Mouse (Mus musculus): ENCODE data around the gene Sgip1.

Gene Sgip1

DNA sequence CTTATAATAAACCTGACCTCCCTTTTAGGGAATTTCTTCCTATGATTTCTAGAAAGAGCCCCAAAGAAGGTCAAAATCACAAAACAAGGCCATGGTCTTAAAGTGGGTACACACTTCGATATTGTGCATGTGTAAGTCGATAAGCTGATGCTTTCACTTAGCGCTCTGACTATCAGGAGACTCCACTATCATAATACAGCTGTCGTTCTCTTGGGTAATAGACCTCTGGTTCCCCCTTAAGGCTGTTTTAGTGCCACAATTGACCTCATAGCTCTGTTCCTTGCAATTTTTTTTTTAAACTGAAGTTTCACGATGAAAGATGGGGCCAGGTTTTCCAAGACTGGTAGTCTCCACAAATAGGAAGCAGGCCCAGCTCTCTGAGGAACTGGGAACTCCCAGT, 238.3 kb downstream of the Sgip1 start:
- no peak for DNase-seq

DNA sequence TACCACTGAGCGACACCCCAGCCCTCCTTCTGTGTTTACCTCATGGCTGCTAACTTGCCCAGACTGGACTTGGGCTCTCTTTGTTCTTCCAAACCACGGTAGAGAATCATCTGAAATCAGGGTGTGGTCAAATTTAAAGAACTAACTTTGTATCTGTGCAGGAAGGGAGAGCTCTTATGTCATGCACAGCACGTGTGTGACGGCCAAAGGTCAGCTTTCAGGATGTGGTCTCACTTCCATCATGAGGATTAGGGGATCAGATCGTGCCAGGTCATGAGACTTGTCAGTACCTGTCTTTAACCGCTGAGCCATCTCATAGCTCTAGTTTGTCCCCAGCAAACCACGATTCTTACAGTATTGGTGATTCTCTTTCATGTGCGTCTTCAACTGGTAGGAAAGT, 240.6 kb downstream of the Sgip1 start:
- no peak for DNase-seq

GRCm38 (mm10) chr4:102986173-102986572, 245.1 kb downstream of the Sgip1 start:
- no peak for DNase-seq

DNA sequence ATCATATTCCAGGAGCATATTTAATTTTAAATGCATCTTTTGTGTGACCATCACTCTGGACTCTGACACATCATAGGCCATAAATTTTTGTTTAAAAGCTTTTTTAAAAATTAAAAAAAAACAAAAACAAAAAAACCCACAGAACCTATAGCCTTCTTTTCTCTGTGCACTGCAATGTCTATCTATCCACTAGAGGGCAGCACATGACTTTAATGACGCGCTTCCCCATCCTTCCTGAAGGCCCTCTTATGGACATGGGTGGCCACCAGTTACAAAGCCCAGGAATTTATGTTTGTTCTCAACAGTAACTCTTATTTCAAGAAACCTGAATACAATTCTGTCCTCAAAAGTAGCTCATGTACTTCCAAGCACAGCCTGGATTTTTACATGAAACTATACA, 245.8 kb downstream of the Sgip1 start:
- DNase-seq = peak; percentile 18

GRCm38 (mm10) chr4:102987325-102987724, 246.2 kb downstream of the Sgip1 start:
- DNase-seq = no peak

GRCm38 (mm10) chr4:102987756-102988155, 246.7 kb downstream of the Sgip1 start:
- no peak for DNase-seq

GRCm38 (mm10) chr4:102988526-102988925, 247.4 kb downstream of the Sgip1 start:
- DNase-seq = no peak

DNA sequence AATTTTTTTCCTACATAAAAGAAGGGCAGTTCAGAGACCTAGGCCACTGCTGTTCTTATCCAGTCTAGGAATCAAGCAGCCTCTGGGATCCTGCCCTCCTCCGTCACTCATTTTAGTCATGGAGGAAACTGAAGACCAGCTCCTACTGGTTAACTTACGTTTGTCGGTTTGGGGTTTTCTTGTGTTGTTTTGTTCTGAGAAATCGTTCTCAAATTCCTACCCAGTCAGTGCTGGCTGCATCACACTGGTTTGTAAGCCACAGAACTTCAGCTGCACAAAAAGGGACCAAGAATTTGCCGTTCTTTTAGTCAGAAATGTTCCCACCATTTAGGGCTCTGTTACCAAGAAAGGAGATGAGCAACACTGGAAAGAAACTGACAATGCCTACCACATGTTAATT, 248.3 kb downstream of the Sgip1 start:
- no peak for DNase-seq

- no peak for DNase-seq
Measured at GRCm38 (mm10) chr4:102990016-102990415, 248.9 kb downstream of the Sgip1 start.

DNA sequence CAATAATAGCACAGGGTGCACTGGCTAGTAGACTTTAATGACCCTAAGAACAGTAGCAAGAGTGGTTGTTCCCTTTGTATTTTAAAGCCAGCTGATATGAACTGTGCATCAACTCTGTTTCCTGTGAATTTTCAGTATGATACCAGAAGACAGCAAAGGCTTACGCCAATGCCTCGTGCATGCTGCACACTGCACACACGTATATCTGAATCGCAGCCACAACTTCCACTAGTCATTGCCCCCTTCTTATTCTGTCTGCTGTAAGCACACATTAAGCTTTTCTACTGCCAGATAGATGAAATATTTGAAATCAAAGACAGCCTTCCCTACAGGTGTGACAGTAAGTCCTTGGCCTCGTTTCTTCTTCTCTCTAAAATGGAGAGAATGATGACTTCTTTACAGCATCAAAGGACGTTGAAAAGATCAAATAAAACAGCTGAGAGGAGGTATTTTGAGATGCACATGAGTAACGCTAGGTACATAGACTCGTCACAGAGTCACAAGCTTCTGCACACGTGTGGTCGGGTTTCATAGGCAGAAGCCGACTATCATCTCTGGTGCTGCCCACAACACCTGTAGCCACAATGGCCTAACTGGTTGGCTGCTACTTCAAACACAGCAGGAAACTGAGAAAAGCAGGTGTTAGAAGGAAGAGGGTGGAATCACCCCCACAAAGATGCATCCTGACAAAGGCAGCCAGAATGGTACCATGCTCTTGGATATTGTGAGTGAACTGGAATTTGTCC, 249.7 kb downstream of the Sgip1 start:
- no peak for DNase-seq

DNA sequence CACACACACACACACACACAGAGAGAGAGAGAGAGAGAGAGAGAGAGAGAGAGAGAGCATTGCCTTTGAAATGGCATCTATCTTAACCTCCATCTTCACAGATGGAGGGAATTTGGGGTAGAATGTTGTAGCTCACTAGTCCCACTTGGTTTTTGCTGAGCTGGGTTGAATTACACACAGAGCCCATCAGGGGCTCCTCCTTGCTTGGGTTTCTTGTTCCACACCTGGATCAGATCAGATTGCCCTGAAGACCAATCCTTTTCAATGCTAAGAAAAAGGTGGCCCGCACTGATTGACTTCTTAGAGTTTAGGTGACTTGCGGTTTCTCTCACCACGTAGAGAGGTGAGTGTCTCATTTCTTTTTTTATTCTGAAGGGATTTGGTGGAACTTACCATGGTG, 250.6 kb downstream of the Sgip1 start:
- DNase-seq = no peak

DNA sequence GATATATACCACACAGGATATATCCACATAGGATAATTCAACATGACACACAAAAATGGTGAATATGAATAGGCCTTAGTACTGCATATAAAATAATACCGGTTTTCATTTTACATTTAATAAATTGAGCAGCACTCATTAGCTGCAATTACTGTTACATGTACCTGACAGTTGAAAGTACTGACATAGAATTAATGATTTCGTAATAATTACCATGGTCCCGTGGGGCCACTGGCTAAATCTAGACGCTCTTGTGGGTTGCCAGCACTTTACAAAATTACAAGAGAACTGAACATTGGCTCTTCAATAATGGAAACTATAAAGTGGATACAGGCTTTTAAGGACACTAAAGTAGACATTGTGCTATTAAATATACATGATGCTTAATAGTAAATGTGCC, 263.6 kb downstream of the Sgip1 start:
- no peak for DNase-seq

DNA sequence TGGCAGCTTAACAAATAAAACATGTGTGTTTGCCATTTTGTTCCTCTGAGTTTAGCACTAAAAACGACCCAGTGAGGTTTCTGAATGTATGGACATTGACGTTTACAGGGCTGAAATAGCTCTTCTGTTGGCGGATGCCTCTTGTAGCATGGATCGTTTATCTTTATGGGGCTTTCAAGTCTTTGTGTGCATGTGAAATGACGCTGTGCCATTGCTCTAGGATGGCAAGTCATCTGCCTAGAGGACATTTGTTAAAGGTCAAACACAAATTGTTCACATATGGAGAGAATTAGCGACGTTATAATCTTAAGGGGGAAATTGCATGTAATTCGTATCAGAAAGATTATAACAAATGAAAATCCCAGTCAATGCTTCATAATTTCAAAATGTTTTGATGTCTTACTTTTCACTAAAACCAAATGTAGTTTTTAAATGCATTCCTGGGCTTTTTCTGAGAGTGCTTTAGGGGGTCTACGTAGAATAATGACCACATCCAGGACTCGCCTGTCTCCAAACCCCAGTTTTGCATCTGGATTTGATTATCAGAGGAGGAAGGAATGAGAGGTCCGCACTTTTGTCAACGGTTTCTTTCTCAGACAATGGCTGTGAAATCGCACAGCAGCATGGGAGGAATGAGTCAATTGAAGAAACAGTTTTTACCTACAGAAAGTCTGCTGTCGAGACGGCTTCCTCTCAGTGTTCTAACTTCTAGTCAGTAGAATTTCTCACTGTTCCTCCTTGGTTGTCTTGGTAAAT, 264.3 kb downstream of the Sgip1 start:
- DNase-seq = no peak

- DNase-seq = no peak
Measured at GRCm38 (mm10) chr4:103006266-103006665, 265.2 kb downstream of the Sgip1 start.

DNA sequence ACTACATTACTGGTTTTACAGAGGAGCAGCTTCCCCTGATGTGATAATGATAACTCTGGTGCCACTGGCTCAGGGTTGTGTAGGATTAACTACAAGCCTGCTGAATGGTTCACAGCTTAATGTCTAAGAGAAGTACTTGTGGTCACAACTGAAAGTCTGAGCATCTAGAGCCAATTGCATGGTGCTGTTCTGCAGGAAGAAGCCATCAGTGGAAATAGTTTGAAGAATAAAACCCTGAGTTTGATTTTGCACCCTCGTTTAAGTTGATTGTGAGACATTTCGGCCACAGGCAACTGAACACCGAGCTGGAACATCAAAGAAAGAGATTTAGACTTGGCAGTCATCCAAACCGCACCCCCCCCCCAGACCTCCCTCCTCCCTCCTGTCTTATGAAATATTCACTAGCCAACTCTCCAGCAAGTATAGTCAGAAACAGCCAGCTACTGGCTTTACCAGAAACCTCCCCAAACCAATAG, 265.9 kb downstream of the Sgip1 start:
- no peak for DNase-seq

DNA sequence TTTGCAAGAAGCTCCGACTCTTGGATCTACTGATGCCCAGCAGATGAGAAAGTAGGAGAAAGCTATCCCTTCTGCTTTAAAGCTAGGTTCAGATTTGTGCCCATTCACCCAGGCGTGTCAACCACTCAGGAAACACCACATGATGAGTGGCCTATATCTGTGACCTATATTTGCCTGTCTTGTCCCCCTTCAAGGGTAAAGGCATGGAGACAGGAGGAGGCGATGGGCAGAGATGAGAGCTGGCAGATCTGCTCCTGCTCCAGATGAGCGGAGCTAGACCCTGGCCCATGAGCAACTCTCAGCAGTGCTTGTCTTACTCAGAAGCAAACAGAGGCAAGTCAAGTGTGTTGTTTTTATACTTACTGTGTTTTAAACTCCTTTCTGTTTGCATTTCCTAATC, 269.6 kb downstream of the Sgip1 start:
- DNase-seq = no peak

DNA sequence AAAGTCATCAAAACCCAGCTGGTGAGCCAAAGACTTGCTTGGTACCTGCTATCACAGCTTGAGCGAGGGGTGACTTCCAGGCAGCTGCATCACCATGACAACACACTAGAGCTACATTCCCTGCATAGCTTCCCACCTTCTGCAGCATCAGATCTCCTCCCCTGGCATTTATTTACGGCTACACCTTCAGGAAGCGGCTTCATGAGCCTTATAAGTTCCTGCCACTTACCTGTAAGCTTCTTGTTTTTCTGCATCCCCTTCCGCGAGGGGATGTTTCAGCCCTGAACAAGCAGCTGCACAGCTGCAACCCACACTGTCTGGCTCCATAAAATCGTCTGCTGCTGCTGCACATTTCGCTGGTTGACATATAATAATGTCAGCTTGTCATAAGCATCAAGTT, 270.7 kb downstream of the Sgip1 start:
- no peak for DNase-seq

- no peak for DNase-seq
Measured at GRCm38 (mm10) chr4:103013490-103013889, 272.4 kb downstream of the Sgip1 start.
